ENCODE assay signal across 31 mouse cellular contexts in the genomic region with DNA sequence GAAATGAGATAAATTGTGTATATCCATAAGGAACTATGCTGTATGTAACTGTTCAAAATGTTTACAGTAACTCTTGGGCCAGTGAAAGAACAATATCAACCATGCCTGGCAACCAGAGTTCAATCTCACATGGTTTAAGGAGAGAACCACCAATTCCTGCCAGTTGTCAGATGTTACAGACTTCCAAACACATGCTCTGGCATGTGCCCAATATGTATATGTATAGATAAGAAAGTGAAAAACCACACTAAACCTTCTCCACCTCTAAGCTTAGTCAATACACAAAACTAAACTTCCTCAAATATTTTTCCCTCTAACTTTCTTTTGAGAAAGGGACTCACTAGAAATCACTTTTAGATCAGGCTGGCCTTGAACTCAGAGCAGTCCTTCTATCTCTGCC. TPM values are rescaled to one million over a fixed set of nuclear protein-coding genes. Genes with fewer than 3 reads are reported as not detected.
DNase-seq lines count a peak whose midpoint lies in the region; ATAC-seq and TF ChIP-seq lines count a peak whose summit lies in the region.
"Had no signal": no experiment of that assay in that cellular context is flagged by ENCODE, and none has a peak within 500 bp of the region (broad histone marks: within the 10 kb centered on the region; RNA-seq: fewer than 3 reads in every experiment).

No protein-coding gene starts in this region.

- H3K4me2 ChIP-seq in lung, embryonic 14.5 days, result no peak overlapping the region
- H3K4me2 ChIP-seq in lung, postnatal 0 days (replicated peaks; ENCODE audit: low read depth, low read length), result no peak overlapping the region
- H3K4me2 ChIP-seq in liver, embryonic 15.5 days, result no peak overlapping the region; the same call in 1 of the 2 replicates
- no peak overlapping the region for H3K4me2 ChIP-seq in neural tube, embryonic 15.5 days
- H3K4me2 ChIP-seq: embryonic facial prominence, embryonic 15.5 days; heart, embryonic 12.5 days; hindbrain, embryonic 14.5 days; limb, embryonic 12.5 days; midbrain, embryonic 11.5 days; neural tube, embryonic 13.5 days had no signal

- no peak overlapping the region for H3K4me3 ChIP-seq in lung, embryonic 14.5 days (ENCODE audit: low read depth, low read length)
- H3K4me3 ChIP-seq in lung, postnatal 0 days (ENCODE audit: low read depth, low read length), result no peak overlapping the region
- H3K4me3 ChIP-seq in liver, embryonic 15.5 days (replicated peaks), result no peak overlapping the region
- no peak overlapping the region for H3K4me3 ChIP-seq in neural tube, embryonic 15.5 days (replicated peaks)
- H3K4me3 ChIP-seq: embryonic facial prominence, embryonic 10.5 days; embryonic facial prominence, embryonic 15.5 days; gastrocnemius, adult 2 months; heart, adult 2 months; heart, embryonic 12.5 days; limb, embryonic 12.5 days; neural tube, embryonic 13.5 days had no signal

- no peaks in the 10 kb centered on the region for H3K4me1 ChIP-seq in lung, embryonic 14.5 days (ENCODE audit: insufficient read depth)
- no peaks in the 10 kb centered on the region for H3K4me1 ChIP-seq in lung, postnatal 0 days (ENCODE audit: insufficient read depth, low read depth, low read length)
- peaks cover 47% of the 10 kb centered on the region for H3K4me1 ChIP-seq in liver, embryonic 15.5 days (replicated peaks)
- H3K4me1 ChIP-seq in neural tube, embryonic 15.5 days, result no peaks in the 10 kb centered on the region
- H3K4me1 ChIP-seq: embryonic facial prominence, embryonic 10.5 days; limb, embryonic 12.5 days had no signal

- no peak for TF ChIP-seq EP300 in lung, postnatal 0 days (IDR thresholded peaks at IDR 0.05)

- no peak overlapping the region for H3K27ac ChIP-seq in lung, embryonic 14.5 days (ENCODE audit: low read depth)
- no peak overlapping the region for H3K27ac ChIP-seq in lung, postnatal 0 days (ENCODE audit: low read length)
- H3K27ac ChIP-seq in liver, embryonic 15.5 days (replicated peaks), result peak overlapping the region; percentile 56
- no peak overlapping the region for H3K27ac ChIP-seq in neural tube, embryonic 15.5 days (replicated peaks)
- H3K27ac ChIP-seq: embryonic facial prominence, embryonic 10.5 days; embryonic facial prominence, embryonic 15.5 days; heart, adult 2 months; hindbrain, embryonic 14.5 days; limb, embryonic 12.5 days; neural tube, embryonic 13.5 days had no signal

- peak; percentile 7 for DNase-seq in lung, embryonic 14.5 days
- DNase-seq in lung, postnatal 0 days (ENCODE audit: low spot score), result no peak
- DNase-seq in splenic B cell, adult 2 months (ENCODE audit: low read depth, low spot score), result peak; percentile 14
- no peak for DNase-seq in testis, postnatal 14 days (ENCODE audit: low spot score)
- DNase-seq: adrenal gland, postnatal 25 days; cerebellum, adult 11-12 months; cerebellum, adult 9-11 months; gastrocnemius, adult 2 months; gastrocnemius, postnatal 36 days; heart, adult 2 months; heart, postnatal 4 days; kidney, adult 9 months; kidney, postnatal 10 days; lung, adult 18-20 months; lung, postnatal 14 days; right cerebral cortex, postnatal 14 days; thymus, adult 18-20 months; thymus, postnatal 36 days had no signal

- ATAC-seq in lung, embryonic 14.5 days (ENCODE audit: insufficient read depth), result no peak
- ATAC-seq in lung, postnatal 0 days, result no peak
- peak; percentile 70 for ATAC-seq in common myeloid progenitor, adult 5-6 weeks (replicated peaks; ENCODE audit: low read depth, poor library complexity, severe bottlenecking)
- peak; percentile 43; the same call in 1 of the 2 replicates for ATAC-seq in liver, embryonic 15.5 days (ENCODE audit: insufficient read depth)
- no peak for ATAC-seq in neural tube, embryonic 15.5 days (ENCODE audit: low FRiP score)
- no peak for ATAC-seq in CD4-positive, CD25-positive, alpha-beta regulatory T cell, adult 4 months
- ATAC-seq: forebrain, embryonic 14.5 days; intestine, postnatal 0 days had no signal

- no peaks in the 10 kb centered on the region for H3K27me3 ChIP-seq in lung, embryonic 14.5 days (ENCODE audit: insufficient read depth, low read length)
- no peaks in the 10 kb centered on the region for H3K27me3 ChIP-seq in lung, postnatal 0 days (replicated peaks; ENCODE audit: insufficient read depth, low read length)
- H3K27me3 ChIP-seq in liver, embryonic 15.5 days, result no peaks in the 10 kb centered on the region
- no peaks in the 10 kb centered on the region for H3K27me3 ChIP-seq in splenic B cell, adult 2 months (ENCODE audit: control insufficient read depth, insufficient read depth, low read length, poor library complexity, severe bottlenecking)
- no peaks in the 10 kb centered on the region for H3K27me3 ChIP-seq in neural tube, embryonic 15.5 days (replicated peaks)
- H3K27me3 ChIP-seq: embryonic facial prominence, embryonic 15.5 days; heart, embryonic 12.5 days; limb, embryonic 12.5 days; neural tube, embryonic 13.5 days had no signal

- no peak overlapping the region for H3K9ac ChIP-seq in lung, embryonic 14.5 days
- no peak overlapping the region for H3K9ac ChIP-seq in lung, postnatal 0 days (replicated peaks; ENCODE audit: low read depth)
- no peak overlapping the region for H3K9ac ChIP-seq in liver, embryonic 15.5 days
- H3K9ac ChIP-seq in neural tube, embryonic 15.5 days (replicated peaks), result no peak overlapping the region
- H3K9ac ChIP-seq: embryonic facial prominence, embryonic 15.5 days; heart, embryonic 12.5 days; hindbrain, embryonic 14.5 days; limb, embryonic 12.5 days; neural tube, embryonic 13.5 days had no signal

- H3K36me3 ChIP-seq in lung, embryonic 14.5 days (ENCODE audit: insufficient read depth), result peaks cover 15% of the 10 kb centered on the region; the same call in 1 of the 2 replicates
- no peaks in the 10 kb centered on the region for H3K36me3 ChIP-seq in lung, postnatal 0 days (ENCODE audit: insufficient read depth, low read length)
- peaks cover 44% of the 10 kb centered on the region for H3K36me3 ChIP-seq in liver, embryonic 15.5 days (replicated peaks)
- H3K36me3 ChIP-seq in splenic B cell, adult 2 months (ENCODE audit: control insufficient read depth, insufficient read depth, low read length, poor library complexity, severe bottlenecking), result no peaks in the 10 kb centered on the region
- H3K36me3 ChIP-seq in neural tube, embryonic 15.5 days, result no peaks in the 10 kb centered on the region

- H3K9me3 ChIP-seq in lung, embryonic 14.5 days (ENCODE audit: low read depth, low read length), result no peaks in the 10 kb centered on the region
- H3K9me3 ChIP-seq in lung, postnatal 0 days (ENCODE audit: low read length), result no peaks in the 10 kb centered on the region
- no peaks in the 10 kb centered on the region for H3K9me3 ChIP-seq in liver, embryonic 15.5 days (replicated peaks)
- no peaks in the 10 kb centered on the region for H3K9me3 ChIP-seq in neural tube, embryonic 15.5 days (replicated peaks)
- H3K9me3 ChIP-seq: embryonic facial prominence, embryonic 15.5 days; heart, embryonic 12.5 days had no signal

- no peak for TF ChIP-seq CTCF in lung, embryonic 14.5 days (IDR thresholded peaks at IDR 0.05; ENCODE audit: low read depth)
- TF ChIP-seq CTCF in lung, postnatal 0 days (IDR thresholded peaks at IDR 0.05), result no peak

RNA-seq across cellular contexts. Expression of a gene that starts 13.9 kb away (rescaled TPM):
- polyA plus RNA-seq in lung, embryonic 14.5 days (2014; fragmentation: Nextera tagmentation; extraction: Ambion mirVana), result 60.1 and 66.3 TPM in 2 replicates
- 72.7 and 95.8 TPM in 2 replicates for polyA plus RNA-seq in lung, postnatal 0 days (2015; fragmentation: Nextera tagmentation; extraction: Ambion mirVana)
- total RNA-seq in common myeloid progenitor, adult 5-6 weeks (2017), result 237 and 332 TPM in 2 replicates
- 27.0 and 28.6 TPM in 2 replicates for polyA plus RNA-seq in liver, embryonic 15.5 days (2015; fragmentation: Nextera tagmentation; extraction: Ambion mirVana)
- polyA plus RNA-seq in neural tube, embryonic 15.5 days (2015; fragmentation: Nextera tagmentation; extraction: Ambion mirVana), result 51.4 and 52.4 TPM in 2 replicates
- 100 to 1,000 TPM; 116 to 132 TPM for polyA plus RNA-seq in CD4-positive, CD25-positive, alpha-beta regulatory T cell, adult 4 months (2017; shearing (Covaris generic))

Comparison
In these comparisons a context has a peak if more than half of its experiments do, and no peak if none do; other contexts are left out.
1. DNase-seq: peak in lung, embryonic 14.5 days (single experiment) and splenic B cell, adult 2 months (single experiment); none in lung, postnatal 0 days (single experiment) and testis, postnatal 14 days (single experiment).
2. ATAC-seq: peak in common myeloid progenitor, adult 5-6 weeks (single experiment) and liver, embryonic 15.5 days (single experiment); none in lung, embryonic 14.5 days (single experiment), lung, postnatal 0 days (single experiment), neural tube, embryonic 15.5 days (single experiment) and CD4-positive, CD25-positive, alpha-beta regulatory T cell, adult 4 months (single experiment).